Mouse (Mus musculus) activated CD4-positive, CD25-positive, alpha-beta regulatory T cell, adult 4 months (primary cell): ENCODE measurements at regions not wholly inside any gene's neighbourhood (a gene's known extent, or its start where the extent isn't known, plus 50 kb on each side); places are given as distances from the start of the nearest gene placed in this dataset.
"Not testable (repeated sequence)": the region's sequence is repeated elsewhere in the genome, so short reads cannot be mapped to it uniquely, and the experiment has no call there.

Experiments
- ATAC-seq: one replicate; pipeline ENCODE4 v1.8.0; 2017

DNA sequence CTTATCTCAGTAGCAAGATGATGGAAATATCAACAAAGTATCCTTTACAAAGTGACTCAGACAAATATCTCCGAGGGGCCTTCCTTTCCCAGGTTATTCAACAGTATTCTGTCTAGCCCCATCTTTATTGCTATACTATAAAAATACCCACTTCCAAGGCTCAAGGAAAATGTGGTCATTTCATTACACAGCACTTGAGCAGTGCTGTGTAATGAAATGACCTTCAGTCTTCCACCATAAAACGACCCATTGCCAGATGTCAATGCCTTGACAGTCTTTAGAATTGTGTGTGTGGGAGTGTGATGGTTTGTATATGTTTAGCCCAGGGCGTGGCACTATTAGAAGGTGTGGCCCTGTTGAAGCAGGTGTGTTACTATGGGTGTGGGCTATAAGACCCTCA, 124.3 kb upstream of the Teddm2 start:
- ATAC-seq, result no peak

DNA sequence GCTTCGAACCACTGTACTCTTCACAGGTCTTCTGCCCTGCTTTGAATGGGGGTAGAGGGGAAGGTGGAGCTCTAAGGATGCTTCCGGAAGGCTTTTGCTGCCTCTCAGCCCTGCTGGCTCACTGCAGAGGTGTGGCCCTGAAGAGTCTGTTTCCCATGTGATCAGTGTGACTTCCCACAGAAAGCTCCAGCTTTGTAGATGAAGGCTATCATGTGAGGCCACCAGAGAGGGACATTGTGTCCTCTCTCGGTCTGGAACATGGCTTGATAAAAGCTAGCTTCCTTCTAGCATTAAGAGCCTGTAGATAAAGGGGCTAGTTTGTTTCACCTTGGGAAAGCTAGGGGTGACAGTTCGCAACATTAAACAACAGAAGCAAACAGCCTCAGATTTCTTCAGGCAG, 127.3 kb upstream of the Teddm2 start:
- no peak for ATAC-seq

DNA sequence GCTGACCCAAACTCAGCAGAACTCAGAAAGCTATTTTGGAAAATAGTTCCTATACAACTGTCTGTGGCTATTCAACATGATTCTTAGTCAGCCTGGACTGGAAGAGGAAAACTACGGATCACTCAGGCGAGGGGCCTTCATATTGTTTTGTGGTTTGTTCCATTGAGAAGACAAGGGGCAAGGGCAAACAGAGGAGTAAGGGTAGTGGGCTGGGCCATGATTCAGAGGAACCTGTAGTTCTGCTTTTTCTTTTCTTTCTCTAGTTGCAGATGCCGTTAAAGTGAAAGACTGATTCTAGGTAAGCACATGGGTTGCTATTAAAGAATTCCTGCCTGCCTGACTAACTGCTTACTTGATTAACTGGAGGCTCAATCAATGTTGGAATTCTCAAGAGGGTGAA, 129.8 kb upstream of the Teddm2 start:
- no peak for ATAC-seq

DNA sequence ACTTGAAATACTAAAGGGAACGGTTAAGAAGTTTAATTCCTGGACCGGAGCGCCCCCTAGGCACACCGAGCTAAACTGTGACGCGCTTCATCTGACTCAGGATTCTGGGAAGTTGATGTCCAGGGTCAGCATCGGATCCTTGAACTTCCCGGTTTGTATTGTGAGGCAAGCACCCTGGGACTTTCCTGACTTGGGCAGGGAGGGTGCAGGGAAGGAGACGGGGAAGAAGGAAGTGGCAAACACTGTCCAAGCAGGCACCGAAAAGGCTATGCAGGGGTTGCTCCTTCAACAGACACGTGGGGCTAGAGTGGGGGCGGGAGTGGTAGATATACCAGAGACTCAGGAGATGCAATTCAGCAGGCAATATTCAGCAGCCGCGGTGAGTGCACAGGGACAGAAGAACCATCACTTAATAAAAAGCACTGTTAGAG, 132.7 kb upstream of the Teddm2 start:
- ATAC-seq, result no peak

DNA sequence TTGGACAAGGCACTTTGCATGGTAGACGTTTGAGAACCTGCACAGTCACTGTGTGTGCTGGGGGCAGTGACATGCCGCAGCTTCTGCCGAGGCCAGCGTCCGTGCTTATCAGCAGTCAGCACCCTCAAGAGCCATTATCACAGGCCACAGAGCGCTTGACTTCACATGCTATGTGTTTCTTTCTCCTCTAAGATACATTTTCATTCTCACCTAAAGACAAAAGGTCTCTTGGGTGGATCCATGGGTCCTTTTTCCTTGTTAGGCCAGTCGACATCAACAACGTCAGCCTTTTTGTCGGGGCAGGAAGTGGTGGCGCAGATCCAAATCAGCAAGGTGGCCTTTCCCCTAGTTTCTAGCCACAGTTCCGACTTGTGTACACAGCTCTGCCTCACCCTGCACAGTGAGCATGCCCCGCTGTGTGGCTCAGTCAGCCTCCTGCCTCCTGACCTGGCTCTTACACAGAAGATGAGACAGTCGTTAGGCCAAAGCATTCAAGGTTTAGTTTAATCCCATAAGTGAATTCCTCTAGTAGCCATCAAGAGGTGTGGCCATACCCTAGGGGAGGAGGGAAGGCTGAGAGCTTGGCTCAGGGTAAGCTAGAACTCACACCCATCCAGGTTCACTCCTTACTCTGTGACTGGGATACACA, 134.1 kb upstream of the Teddm2 start:
- ATAC-seq, result peak; percentile 90

DNA sequence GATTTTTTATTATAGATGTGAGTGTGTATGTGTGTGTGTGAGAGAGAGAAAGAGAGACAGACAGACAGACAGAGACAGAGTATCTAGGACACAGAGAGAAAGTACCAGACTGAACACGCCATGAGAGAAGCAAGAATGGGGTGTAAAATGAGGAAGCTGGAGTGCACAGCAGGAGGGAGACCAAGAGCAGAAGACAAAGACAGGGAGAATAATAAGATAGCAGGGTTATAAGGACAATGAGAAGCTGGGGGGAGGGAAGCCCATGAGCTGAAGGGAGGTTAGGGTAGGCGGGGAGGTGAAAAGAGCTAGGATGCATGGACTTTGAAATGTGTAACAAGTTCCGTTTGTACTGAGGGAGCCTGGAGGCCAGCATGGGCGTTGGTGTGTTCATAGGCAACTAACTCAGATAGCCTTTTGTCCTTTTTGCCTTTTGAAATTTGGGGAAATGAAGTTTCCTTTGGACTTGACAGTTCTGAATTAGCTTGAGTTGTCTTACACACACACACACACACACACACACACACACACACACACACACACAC, 136.8 kb upstream of the Teddm2 start:
- no peak for ATAC-seq

DNA sequence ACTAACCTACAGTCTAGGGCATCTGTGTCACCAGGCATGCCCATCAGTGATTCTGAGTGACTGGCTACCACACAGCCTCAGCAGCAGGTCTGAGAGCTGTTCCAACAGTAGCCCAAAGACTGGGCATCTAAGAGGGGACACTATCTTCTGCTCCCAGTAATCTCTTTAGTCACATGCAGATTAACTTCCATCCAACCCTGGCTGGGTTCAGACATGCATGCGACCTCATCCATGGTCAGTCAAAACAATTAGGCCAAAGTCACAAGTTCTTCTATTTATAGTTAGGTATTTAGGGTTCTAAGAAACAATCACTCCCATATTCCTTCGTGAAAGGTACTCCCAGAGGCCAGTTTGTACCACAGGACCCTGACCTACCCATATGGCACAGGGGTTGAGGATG, 138.2 kb upstream of the Teddm2 start:
- ATAC-seq, result no peak

DNA sequence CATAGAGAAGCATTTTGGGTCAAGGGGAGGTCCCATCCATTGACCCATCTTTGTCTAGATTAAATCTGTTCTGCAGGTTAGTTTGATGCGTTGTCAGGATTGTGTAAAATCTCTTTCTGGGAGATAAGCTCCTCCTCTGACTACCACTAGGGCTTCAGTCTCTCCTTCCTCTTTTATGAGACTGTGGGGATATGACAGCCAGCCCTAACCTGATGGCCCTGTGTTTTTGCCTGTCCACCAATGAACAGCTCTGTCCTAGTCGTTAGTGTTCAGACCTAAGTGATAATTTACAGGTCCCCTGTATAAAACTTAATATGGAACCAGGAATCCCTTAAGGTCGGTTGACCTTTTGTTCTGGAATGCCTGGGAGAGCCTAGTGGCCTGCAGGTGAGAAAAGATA, 140.9 kb upstream of the Teddm2 start:
- no peak for ATAC-seq

DNA sequence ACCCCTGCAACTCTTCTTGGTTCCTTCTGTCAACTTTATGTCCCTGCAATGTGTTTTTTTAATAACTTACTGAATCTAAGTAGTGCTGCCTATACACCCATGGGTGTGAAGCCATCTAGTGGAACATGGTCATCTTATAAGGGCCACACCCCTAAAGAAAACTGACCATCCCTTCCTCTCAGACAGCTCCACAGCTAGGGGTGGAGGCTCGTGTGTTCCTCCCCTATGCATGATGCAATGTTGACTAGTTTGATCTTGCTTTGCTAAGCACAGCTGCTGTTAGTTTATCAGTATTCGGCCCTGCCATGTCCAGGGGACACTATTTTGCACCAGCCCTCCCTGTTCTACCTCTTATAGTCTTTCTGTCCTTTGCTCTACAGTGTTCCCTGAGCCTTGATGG, 142.9 kb upstream of the Teddm2 start:
- ATAC-seq, result no peak

DNA sequence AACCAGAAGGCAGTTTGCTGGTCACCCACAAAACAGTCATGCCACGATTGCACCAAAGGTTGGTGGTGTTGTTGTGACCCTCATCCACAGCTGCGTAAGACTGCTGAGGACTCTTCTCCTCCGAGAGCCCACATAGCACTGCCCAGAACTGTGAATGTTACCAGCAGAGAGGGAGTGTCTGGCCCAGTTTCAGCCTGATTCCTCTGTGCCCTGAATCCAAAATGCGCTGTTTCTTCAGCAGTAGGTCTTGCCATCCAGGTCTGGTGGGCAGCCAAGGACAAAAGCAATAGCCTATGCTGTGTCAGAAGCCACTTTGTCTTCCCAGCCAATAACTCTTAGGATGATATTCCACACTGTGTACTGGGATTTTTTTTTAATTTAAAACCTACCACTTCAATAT, 144.7 kb upstream of the Teddm2 start:
- ATAC-seq, result no peak

DNA sequence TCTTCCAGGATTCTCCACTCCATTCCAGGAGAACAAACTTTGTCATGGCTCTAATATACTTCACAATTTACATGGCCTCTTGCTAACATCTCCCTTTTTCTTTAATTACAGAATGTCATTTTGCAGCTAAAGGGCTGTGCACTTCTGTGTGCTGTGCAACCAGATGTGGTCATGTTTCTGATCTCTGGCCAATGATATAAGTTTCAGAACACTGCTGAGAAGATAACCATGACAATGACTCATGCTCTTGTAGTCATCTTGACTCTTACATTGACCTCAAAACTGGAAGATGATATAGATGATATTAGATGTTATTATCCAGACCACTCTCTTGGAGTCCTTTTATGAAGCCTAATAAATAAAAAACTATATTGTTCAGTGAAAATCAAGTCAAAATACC, 145.9 kb upstream of the Teddm2 start:
- no peak for ATAC-seq

DNA sequence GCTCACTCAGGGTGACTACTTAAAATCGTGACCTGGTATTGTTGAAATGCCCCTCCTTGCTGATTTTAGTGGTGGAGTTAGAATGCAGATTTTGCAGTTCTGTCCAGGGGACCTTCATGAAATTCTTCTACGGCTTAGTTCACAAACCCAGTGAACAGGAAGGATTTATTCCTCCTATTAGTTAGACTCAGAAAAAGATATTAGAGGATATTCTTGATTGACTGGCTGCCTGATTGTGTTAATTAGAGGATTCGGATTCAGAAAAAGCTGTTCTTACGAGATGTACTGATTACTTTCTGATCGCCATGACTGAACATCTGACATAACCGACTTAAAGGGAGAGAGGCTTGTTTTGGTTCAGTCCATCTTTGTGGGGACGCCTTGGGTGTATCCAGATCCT, 147.3 kb upstream of the Zfp648 start:
- ATAC-seq, result no peak

DNA sequence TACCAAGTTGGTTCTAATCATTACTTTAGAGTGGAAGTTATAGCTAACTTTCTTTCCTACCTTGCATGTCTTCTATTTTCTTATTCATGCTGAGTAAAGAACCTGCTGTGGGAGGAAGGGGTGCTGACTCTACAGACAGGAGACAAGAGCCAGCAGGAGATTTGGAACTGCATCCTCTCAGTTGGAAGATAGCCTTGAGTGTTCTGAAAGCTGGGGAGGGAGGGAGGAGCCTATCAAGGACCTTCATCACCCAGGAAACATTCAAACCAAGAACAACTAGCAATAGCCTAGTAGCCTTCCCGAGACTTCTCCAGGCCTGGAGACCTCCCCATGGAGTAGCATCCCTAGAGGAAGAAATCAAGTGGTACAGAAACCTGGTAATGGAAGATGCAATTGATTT, 146.1 kb upstream of the Zfp648 start:
- ATAC-seq, result no peak

DNA sequence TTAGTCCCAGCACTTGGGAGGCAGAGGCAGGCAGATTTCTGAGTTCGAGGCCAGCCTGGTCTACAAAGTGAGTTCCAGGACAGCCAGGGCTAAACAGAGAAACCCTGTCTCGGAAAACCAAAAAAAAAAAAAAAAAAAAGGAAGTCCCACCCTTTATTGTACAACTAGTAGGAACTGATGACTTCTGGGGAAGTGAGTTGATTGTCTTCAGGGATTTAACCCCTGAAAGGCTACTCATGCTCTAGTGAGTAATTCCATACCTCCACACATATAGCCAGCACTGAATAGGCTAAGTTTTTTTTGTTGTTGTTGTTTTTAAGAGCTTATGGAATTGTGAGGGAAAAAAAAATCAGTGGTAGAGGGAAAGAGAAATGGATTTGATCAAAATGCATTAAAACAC, 139.6 kb upstream of the Zfp648 start:
- ATAC-seq, result not testable (repeated sequence)

DNA sequence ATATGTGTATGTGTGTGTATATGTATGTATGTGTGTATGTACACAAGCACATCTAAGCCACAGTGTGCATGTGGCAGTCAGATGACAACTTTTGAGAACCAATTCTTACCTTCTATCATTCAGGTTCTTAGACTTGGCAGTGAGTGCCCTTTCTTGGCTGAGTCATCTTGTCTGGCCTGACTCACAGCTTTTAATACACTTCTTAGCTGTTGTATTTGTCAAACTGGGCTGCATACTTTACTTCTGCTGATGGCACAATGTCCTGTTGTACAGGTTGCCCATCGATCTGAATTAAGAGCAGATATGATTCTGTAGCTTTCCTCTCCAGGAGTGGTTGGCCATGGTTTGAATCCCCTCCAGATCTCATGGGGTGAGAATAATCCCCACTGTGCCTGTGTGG, 139.1 kb upstream of the Zfp648 start:
- ATAC-seq, result no peak

DNA sequence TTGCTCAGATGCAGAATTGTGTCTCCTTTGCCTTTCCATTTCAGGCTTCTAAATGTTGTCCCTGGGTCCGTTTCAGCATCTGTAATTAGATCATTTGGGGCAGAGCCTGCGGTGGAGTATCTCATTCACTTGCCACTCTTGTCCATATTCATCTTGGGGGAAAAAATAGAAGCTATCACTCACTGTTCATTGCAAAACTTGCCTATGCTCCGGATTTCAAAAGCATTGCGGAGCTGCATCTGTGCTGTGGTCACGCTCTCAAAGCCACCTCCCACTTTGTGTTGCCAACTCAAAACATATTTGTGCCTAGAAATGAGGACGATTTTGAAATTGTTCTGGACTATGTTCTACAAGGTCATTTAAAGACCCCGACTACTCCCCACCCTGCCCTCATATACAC, 138.3 kb upstream of the Zfp648 start:
- ATAC-seq, result no peak

DNA sequence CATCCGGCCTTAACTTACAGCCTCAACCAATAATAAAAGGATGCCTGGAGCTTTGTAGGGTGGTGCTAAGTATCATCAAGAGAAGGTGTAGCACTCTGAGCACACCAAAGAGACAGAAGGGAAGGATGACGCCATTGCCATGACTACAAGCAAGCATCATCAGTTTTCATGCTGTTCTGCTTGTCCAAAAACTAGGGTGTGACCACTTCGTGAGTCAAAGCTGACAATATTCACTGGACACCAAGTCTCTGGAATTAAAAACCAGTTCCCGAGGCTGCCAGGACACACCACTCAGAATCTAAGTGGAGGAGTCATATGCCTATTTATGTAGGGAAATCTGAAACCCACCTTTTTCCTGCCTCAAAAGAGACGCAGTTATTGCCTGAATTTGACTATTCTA, 136.4 kb upstream of the Zfp648 start:
- no peak for ATAC-seq

DNA sequence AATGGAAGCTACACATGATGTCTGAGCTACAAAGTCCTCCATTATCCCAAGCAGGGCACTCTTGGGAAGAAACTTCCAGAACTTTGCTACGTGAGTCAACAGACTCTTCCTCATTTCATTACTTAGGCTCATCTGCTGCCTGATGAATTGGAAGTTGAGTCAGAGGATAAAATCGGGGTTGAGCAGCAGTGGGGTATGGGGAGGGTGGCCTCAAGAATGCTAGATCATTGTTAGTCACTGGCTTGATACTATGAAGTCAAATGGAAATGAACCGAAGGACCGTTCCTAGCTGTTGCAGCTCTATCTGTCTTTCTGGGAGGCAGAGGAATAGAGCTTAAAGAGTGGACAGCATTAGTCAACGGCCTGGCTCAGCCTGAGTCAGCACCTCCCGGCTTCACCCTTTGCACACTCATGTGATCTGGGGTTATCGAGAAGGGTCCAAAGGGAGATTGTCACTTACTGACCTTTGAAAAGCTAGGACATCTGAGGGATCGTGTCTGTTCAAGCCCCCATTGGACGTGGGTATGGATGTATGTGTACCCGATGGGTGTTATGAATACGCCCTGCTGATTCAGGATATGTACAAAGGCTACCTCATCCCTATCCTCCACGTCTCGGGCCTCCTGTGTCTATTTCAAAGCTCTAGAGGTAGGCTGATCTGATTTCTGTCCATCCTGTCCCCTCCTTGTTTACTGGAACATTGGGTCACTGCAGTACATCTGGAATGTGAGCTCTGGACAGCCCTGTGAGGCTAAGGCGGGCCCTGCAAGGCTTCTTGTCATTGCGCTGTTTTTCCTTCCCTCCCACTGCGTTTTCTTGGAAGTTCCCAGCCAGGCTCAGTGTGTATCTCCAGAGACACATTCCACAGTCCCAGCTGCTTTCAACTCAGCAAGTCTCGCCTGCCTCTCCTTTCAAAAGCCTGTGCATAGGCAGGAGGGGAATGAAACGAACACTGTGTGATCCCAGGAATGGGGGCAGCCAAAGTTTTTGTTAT, 135.4 kb upstream of the Zfp648 start:
- ATAC-seq, result no peak

DNA sequence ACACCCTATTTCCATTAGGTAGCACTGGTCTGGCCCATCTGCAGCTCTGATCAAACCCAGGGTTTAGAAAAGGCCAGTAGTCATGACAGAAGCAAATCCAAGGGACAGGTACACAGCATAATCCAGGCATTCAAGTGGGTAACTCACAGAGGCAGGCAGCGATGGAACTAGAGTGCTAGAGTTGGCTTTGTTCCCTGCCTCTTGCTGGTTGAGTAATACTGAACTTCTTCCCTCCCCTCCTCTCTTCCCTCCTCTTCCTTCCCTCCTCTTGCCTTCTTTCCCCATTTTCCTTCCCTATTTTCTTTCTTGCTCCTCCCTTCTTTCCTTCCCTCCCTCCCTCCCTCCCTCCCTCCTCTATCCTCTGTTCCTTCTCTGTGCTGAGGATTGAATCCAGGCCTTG, 133.1 kb upstream of the Zfp648 start:
- no peak for ATAC-seq

DNA sequence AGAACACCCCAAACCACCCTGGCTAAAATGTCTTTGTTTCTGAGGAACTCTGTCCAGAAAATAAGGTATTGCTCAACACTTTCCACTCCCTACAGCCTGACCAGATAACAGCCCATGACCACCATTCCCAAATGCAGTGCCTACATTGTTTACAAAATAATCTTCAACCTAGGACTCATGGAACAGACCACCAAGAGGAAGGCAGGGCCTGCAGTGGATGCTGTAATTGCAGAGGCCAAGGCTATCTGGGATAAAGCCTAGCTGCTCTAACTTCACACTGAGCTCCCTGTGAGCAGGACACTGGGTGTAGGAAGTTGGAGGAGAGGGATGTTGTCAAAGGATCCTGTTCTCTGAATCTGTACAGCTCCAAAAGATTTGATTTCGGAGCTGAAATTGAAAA, 126.7 kb upstream of the Zfp648 start:
- ATAC-seq, result no peak

DNA sequence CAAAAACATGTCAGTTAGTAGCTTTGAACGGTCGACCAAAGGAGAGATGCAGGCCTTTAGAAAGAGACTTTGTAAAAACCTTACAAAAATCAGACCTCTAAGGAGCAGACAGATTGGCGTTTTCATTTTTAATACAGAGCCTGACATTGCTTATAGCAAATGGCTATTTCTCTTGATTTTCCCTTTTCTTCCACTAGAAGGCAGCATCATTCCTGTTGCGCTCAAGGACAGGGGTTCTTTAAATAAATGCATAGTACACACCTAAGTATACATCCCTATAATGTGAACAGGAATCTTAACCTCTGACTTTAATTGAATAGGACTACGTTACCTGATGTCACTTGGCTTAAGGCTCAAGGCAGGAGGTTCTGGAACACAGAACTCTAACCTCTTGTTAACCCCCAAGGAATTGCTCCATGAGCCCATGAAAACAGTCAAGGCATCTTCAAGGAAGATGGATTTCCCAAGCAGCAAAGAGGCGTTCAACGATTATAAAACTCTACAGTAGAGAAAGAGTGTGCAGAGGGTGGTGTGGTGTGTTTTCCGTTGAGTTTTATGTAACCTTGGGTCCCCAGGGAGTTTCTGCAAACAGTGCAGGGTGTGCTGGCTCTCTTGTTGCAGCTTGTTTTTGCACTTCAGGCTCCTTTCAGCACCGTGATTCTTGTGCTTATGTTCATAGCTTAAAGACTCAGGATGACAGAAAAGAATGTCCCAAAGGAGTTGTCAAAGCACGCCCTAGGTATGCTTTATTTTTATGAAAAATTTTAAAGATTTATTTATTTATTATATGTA, 124.1 kb upstream of the Zfp648 start:
- no peak for ATAC-seq

DNA sequence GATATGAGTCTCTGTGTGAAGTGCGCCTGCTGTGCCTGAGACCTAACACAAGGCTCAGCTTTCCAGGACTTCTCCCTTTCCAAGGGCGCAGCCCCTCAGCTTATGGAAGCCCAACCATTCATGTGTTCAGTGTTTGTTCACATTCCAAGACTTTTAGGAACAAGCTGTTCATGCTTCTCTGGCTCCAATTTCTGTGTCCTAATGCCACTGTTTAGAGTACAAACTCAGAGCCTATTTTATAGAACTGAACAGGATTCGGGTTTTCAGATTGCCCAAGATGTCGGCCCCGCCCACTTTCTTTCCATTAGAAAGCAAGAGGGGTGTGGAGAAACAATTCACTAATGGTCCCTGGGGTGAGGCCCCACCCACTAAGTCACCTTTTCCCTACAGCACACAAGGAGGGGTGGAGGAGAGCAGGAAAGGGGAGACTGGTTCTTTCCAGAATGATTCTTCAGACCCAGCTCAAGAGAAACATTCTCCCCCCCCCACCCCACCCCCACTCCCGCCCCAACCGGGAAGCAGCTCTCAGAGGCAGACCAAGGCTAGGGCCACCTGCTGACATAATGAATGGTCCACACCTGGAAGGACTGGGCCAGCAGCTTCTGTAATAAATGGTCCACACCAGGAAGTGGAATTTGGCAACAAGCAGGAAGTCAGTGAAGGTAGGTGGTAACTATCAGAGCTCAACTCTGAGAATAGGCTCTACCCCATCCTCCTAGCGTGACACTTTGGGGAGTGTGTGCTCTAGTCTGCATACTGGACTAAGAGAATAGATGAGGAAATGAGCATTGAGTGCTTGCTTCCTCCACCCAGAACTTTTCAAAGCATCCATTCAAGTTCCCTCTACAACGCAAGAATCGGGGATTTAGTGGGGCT, 120.2 kb upstream of the Zfp648 start:
- no peak for ATAC-seq
